Mouse (Mus musculus) lung, adult 2 months (tissue): ENCODE measurements around the gene Reep3.

Experiments used
- CTCF ChIP-seq: fragments of 200-500 bp; IDR thresholded peaks from 2 replicates; pipeline ENCODE4 v1.5.1; 2011; ENCODE audit warnings: mild to moderate bottlenecking, low read length, control low read depth; ENCODE audit not compliant: insufficient read depth
- POLR2A ChIP-seq: fragments of 200-500 bp; IDR thresholded peaks from 2 replicates; pipeline ENCODE4 v1.6.1; 2011; ENCODE audit warnings: low read depth, mild to moderate bottlenecking, control low read depth, low read length, borderline replicate concordance; ENCODE audit errors: extremely low read depth

DNA sequence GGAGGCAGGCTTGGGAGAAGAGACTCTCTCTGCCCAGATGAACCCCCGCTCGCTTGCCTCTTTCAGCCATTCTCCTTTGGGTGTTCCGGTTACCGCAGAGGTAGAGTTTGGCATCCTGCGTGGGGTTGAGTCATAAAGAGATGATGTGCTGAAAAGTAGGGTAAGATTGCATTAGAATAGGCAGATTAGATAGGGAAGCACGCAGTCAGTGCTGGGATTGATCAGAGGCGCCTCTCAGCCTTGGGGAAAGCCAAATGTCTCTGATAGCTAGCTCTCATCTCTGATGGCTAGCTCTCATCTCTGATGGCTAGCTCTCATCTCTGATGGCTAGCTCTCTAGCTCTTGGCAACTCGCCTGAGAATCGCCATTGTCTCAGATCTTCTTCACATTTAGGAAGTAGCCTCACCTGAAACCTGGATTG lies 4.1 kb upstream of the Reep3 start:
- TF ChIP-seq CTCF (no peak), POLR2A (no peak)
